Mouse (Mus musculus) hindbrain, embryonic 14.5 days (tissue): ENCODE measurements around the gene Actn1. TPM values are rescaled to one million over a fixed set of nuclear protein-coding genes. Genes with fewer than 3 reads are reported as not detected.
"Not testable (repeated sequence)": the region's sequence is repeated elsewhere in the genome, so short reads cannot be mapped to it uniquely, and the experiment has no call there.

Experiments used
- ATAC-seq: fragments of 200-750 bp; cut with Nextera tagmentation; 2 replicates; pipeline ENCODE4 v1.8.0; 2017; ENCODE audit warnings: moderate number of reproducible peaks, mild to moderate bottlenecking, moderate TSS enrichment, moderate library complexity; ENCODE audit not compliant: low FRiP score
- DNase-seq: peaks from one replicate; pipeline ENCODE4 v3.0.0-alpha.2; 2015; ENCODE audit warnings: low spot score
- H3K27ac ChIP-seq: fragments of 300-500 bp; sonication (generic); 2 replicates; pipeline ENCODE4 v1.5.1; 2014; ENCODE audit warnings: mild to moderate bottlenecking, moderate library complexity
- H3K27me3 ChIP-seq: fragments of 300-500 bp; sonication (generic); 2 replicates; pipeline ENCODE4 v1.6.1; 2014; ENCODE audit warnings: mild to moderate bottlenecking, low read length, mixed read lengths; ENCODE audit not compliant: control insufficient read depth, insufficient read depth
- H3K36me3 ChIP-seq: fragments of 300-500 bp; sonication (generic); replicated peaks from 2 replicates; pipeline ENCODE4 v1.6.1; 2014; ENCODE audit not compliant: control insufficient read depth, insufficient read depth
- H3K4me1 ChIP-seq: fragments of 300-500 bp; sonication (generic); replicated peaks from 2 replicates; pipeline ENCODE4 v1.6.1; 2014; ENCODE audit warnings: antibody characterized with exemption, low read length, mixed read lengths; ENCODE audit not compliant: control insufficient read depth, insufficient read depth
- H3K4me2 ChIP-seq: fragments of 300-500 bp; sonication (generic); replicated peaks from 2 replicates; pipeline ENCODE4 v1.6.1; 2014; ENCODE audit warnings: mild to moderate bottlenecking, moderate library complexity
- H3K4me3 ChIP-seq: fragments of 300-500 bp; sonication (generic); replicated peaks from 2 replicates; pipeline ENCODE4 v1.5.1; 2014; ENCODE audit warnings: mild to moderate bottlenecking, low read length
- H3K9ac ChIP-seq: fragments of 300-500 bp; sonication (generic); 2 replicates; pipeline ENCODE4 v1.6.1; 2014
- H3K9me3 ChIP-seq: fragments of 300-500 bp; sonication (generic); 2 replicates; pipeline ENCODE4 v1.6.1; 2016; ENCODE audit warnings: low read length; ENCODE audit not compliant: control insufficient read depth
- WGBS: fragments of 180-500 bp; shearing (Covaris S2); extraction: QIAGEN DNeasy Blood & Tissue Kit; methylation state at CpG from one replicate; pipeline ENCODE4 v1.1.7; 2014; 5-methylcytosine and 5-hydroxymethylcytosine counted together
- polyA plus RNA-seq: library from polyadenylated mRNA; unstranded; fragments of >200 nt; fragmentation: Nextera tagmentation; extraction: Ambion mirVana; gene quantifications from 2 replicates; pipeline ENCODE4 v1.2.1, GENCODE M21; 2014

The Actn1 gene
- polyA plus RNA-seq, 1 experiment from 2014 or later: 9.9 TPM

GRCm38 (mm10) chr12:80267962-80268361, 7.8 kb upstream of the Actn1 start:
- ATAC-seq: no peak
- no peak for DNase-seq

DNA sequence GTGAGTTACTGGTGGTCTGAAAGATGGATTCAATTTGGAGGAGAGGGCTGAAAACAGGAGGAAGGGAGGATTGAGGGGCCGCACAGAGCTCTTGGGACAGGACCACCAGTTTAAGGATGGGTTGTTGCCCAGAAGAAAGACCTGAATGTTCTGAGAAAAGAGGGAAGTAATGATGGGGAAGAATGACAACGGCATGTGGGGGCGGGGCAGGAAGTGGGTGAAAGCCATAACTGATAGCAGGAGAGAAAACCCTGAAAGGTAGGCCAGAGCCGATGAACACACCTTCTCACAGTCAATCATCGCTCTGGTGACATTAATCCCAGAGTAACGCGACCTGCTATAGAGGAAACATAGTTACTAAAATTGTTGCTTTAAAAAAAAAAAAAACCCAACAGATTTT, 4.2 kb upstream of the Actn1 start:
- 95% methylated on average over 7 of the region's 7 CpGs for WGBS
- not testable (repeated sequence) for ATAC-seq, DNase-seq, H3K9ac ChIP-seq, H3K9me3 ChIP-seq, H3K27me3 ChIP-seq, H3K36me3 ChIP-seq, H3K4me1 ChIP-seq, H3K4me3 ChIP-seq, H3K27ac ChIP-seq, H3K4me2 ChIP-seq

More at GRCm38 (mm10) chr12:80267962-80268361, 7.8 kb upstream of the Actn1 start:
- no peak overlapping the region for H3K9ac ChIP-seq
- H3K9me3 ChIP-seq: no peaks in the 10 kb centered on the region
- 86% methylated on average over 6 of the region's 6 CpGs for WGBS
- H3K4me2 ChIP-seq: no peak overlapping the region
- H3K4me3 ChIP-seq: no peak overlapping the region
- H3K27ac ChIP-seq: no peak overlapping the region
- no peaks in the 10 kb centered on the region for H3K4me1 ChIP-seq
- no peaks in the 10 kb centered on the region for H3K36me3 ChIP-seq
- no peaks in the 10 kb centered on the region for H3K27me3 ChIP-seq

DNA sequence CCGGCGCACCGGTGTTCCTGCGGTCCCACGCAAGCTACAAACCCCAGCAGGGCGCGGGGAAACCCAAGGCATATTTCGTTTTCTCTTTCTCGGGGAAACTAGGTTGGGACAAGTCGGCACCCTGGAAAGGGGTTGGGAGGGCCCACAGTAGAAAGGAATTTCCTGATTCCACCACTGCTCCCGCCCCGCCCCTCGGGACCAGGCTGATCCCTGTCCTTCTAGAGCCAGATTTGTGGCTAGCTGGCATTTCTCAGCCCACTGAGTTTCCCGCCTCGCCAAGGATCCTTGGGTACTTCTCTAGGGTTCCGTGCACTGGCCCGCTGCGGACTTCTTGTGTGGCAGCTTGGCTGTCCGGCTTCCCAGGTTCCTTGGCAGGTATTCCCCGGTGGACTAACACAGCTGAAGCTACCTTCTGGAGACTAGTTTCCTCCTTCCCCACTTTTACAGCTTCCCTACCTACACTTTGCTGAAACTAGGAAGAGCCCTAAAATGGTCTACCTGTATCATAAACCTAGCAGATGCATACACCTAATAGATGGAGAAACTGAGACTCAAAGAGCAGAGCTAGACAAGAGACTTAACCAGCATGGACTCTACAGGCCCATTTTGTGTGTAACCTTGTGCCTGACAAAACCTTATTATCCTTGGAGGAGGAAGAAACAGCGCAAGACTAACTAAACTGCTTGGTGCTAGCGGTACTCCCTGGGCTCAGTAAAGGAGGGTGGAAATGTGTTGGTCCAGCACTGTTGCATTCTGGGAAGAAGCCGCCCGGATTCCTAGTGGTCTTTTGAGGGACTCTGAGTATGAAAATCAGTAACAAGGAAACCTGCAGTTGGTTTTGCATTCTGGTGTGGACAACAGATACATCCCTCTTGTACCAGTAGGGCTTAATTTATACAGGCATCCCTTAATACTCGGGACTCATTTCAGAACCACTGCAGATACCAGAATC, 849 bp upstream of the Actn1 start:
- 12% methylated on average over 25 of the region's 25 CpGs for whole genome bisulfite sequencing
- ATAC-seq (peak; percentile 3; the same call in 1 of the 2 replicates), DNase-seq (no peak)
- H3K27ac ChIP-seq: 0 out of 2 replicates have a peak overlapping the region, but pooled peaks have one; percentile 20
- H3K4me2 ChIP-seq: peak overlapping the region; percentile 78
- no peaks in the 10 kb centered on the region for H3K9me3 ChIP-seq
- no peaks in the 10 kb centered on the region for H3K36me3 ChIP-seq
- peak overlapping the region; percentile 82 for H3K9ac ChIP-seq
- peaks cover 10% of the 10 kb centered on the region for H3K4me1 ChIP-seq
- no peaks in the 10 kb centered on the region for H3K27me3 ChIP-seq
- peak overlapping the region; percentile 76 for H3K4me3 ChIP-seq

DNA sequence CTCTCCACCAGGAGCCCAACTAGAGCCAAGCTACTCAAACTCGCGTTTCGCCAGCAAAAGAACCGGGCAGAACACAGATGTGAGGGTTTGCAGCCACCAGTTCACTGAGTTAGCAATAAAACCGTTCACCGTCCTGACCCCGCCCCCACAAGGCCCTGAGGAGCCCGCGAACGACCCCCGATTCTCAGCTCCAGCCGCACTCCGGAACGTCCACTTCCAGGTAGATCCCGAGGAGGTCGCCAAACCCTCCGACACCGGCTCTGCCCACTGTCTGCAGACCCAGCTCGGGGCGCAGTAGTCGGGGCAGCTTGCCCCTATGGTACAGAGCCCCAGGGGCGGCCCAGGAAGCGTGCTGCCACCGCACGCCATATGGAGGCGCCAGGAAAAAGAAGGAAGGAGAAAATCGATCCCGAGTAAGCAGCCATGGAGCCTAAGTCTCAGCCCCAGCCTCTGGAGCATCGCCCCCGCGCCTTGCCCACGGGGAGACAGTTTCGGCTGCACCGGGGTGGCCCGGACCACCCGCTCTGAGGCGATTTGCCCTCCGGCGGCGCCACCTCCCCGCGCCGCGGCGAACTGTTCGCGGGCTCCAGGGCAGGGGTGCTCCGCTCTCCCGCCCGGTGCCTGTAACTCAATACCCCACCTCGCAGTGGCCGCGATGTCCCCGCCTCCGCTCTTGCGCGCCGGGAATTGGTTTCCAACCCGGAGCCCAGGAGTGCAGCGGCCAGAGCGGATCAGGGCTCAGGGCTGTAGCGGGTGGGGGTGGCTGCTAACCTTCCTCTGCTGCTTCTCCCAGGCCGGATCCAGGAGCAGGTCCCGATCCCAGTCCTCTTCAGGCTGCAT, 735 bp downstream of the Actn1 start:
- ATAC-seq: peak; percentile 56
- peaks cover 10% of the 10 kb centered on the region for H3K4me1 ChIP-seq
- under 1% methylated on average over 64 of the region's 64 CpGs for WGBS

GRCm38 (mm10) chr12:80258520-80259215, 1.5 kb downstream of the Actn1 start:
- peak; percentile 1; the same call in 1 of the 2 replicates for ATAC-seq
- peak overlapping the region; percentile 81 for H3K27ac ChIP-seq
- under 1% methylated on average over 22 of the region's 22 CpGs for WGBS

More for the DNA sequence above, 735 bp downstream of the Actn1 start:
- peak; percentile 59 for DNase-seq
- Histone ChIP-seq H3K4me2 (peak overlapping the region; percentile 78), H3K9me3 (no peaks in the 10 kb centered on the region), H3K4me3 (peak overlapping the region; percentile 76), H3K27ac (peak overlapping the region; percentile 81), H3K36me3 (no peaks in the 10 kb centered on the region), H3K9ac (peak overlapping the region; percentile 82), H3K27me3 (no peaks in the 10 kb centered on the region)

DNA sequence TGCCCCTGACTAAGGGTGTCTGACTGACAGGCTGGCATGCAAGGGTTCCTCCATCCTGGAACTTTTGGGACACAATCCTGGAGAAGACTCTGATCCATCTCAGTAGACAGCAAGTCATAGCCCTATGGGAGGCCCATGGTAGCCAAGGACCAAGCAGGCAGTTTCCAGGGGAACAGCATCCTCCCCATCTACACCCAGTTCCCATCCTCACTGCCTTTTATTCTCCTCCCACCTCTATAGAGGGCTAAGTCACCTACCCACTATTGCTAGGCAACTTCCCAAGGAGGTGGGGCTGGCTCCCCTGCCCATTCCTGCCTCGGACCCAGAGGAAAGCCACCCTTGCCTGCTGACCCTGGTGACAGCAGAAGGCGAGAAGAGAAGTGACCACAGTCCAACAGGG, 8.2 kb downstream of the Actn1 start:
- Histone ChIP-seq H3K4me2 (no peak overlapping the region), H3K9ac (no peak overlapping the region), H3K4me1 (peaks cover 4% of the 10 kb centered on the region; the same call in 1 of the 2 replicates), H3K9me3 (no peaks in the 10 kb centered on the region), H3K4me3 (no peak overlapping the region), H3K27ac (no peak overlapping the region), H3K36me3 (no peaks in the 10 kb centered on the region), H3K27me3 (no peaks in the 10 kb centered on the region)
- WGBS: 62% methylated on average over 2 of the region's 2 CpGs
- ATAC-seq (no peak), DNase-seq (no peak)

More at GRCm38 (mm10) chr12:80258520-80259215, 1.5 kb downstream of the Actn1 start:
- DNase-seq: no peak
- Histone ChIP-seq H3K4me1 (peaks cover 10% of the 10 kb centered on the region), H3K4me2 (peak overlapping the region; percentile 78), H3K9ac (peak overlapping the region; percentile 82), H3K36me3 (no peaks in the 10 kb centered on the region), H3K4me3 (peak overlapping the region; percentile 76), H3K9me3 (no peaks in the 10 kb centered on the region), H3K27me3 (no peaks in the 10 kb centered on the region)

DNA sequence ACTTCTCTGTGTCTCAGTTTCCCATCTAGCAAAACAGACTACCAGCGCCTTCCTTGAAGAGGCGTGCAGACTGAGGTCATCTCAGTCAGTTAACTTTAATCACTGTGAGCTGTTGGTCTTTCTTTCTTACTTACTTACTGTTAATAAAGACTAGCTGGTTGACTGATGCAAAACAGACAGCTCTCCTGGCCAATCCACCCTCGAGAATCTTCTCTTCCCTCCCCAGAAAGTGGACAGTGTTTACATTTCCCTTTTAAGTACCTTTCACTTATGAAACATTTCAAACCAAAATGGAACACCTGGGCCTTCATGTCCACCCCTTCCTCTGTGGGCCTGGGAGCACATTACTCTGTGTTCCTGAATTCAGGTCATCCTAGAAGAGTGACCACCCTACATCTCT, 8.6 kb downstream of the Actn1 start:
- DNase-seq: no peak
- WGBS: 83% methylated on average over 3 of the region's 3 CpGs
- no peak overlapping the region for H3K27ac ChIP-seq
- no peak for ATAC-seq
- no peak overlapping the region for H3K4me3 ChIP-seq
- peaks cover 9% of the 10 kb centered on the region for H3K4me1 ChIP-seq
- no peak overlapping the region for H3K9ac ChIP-seq
- H3K4me2 ChIP-seq: no peak overlapping the region
- no peaks in the 10 kb centered on the region for H3K9me3 ChIP-seq
- H3K27me3 ChIP-seq: no peaks in the 10 kb centered on the region
- H3K36me3 ChIP-seq: no peaks in the 10 kb centered on the region

GRCm38 (mm10) chr12:80249539-80249938, 10.6 kb downstream of the Actn1 start:
- ATAC-seq (no peak), DNase-seq (no peak)
- Histone ChIP-seq H3K4me1 (peaks cover 11% of the 10 kb centered on the region), H3K36me3 (no peaks in the 10 kb centered on the region), H3K27ac (no peak overlapping the region), H3K4me2 (no peak overlapping the region), H3K27me3 (no peaks in the 10 kb centered on the region), H3K4me3 (no peak overlapping the region), H3K9ac (no peak overlapping the region), H3K9me3 (no peaks in the 10 kb centered on the region)
- WGBS: 74% methylated on average over 6 of the region's 6 CpGs
